In genomic region chr7:19160115-19160514, GRCm38 (mm10) we compare ENCODE assay signal across 8 mouse cellular contexts. TPM values are rescaled to one million over a fixed set of nuclear protein-coding genes. Genes with fewer than 3 reads are reported as not detected.
DNase-seq lines count a peak whose midpoint lies in the region; ATAC-seq and TF ChIP-seq lines count a peak whose summit lies in the region.

No protein-coding gene starts in this region.

- peak; percentile 43 to 50 for DNase-seq in right cerebral cortex, postnatal 10 days (ENCODE audit: low spot score in 2 of 2)
- DNase-seq in right cerebral cortex, postnatal 36 days (ENCODE audit: low spot score in 2 of 2) = no peak
- DNase-seq in limb, embryonic 14.5 days (ENCODE audit: low spot score) = no peak
- DNase-seq in left cerebral cortex, postnatal 14 days (ENCODE audit: low spot score in 2 of 2) = no peak
- no peak for DNase-seq in cerebellum, adult 11 months
- DNase-seq in cerebellum, adult 8-10 months = no peak

- peak; percentile 31 for ATAC-seq in forebrain, embryonic 12.5 days (ENCODE audit: low FRiP score)
- peak; percentile 46; the same call in 1 of the 2 replicates for ATAC-seq in limb, embryonic 14.5 days (ENCODE audit: low FRiP score, low read depth)
- ATAC-seq in neural tube, embryonic 14.5 days (ENCODE audit: low read depth) = peak; percentile 44

- H3K4me1 ChIP-seq in forebrain, embryonic 12.5 days = peaks cover 42% of the 10 kb centered on the region
- H3K4me1 ChIP-seq in limb, embryonic 14.5 days (ENCODE audit: control insufficient read depth, insufficient read depth, low read length) = peaks cover 19% of the 10 kb centered on the region
- H3K4me1 ChIP-seq in neural tube, embryonic 14.5 days (ENCODE audit: control insufficient read depth, insufficient read depth, low read length) = peaks cover 7% of the 10 kb centered on the region

- no peaks in the 10 kb centered on the region for H3K9me3 ChIP-seq in forebrain, embryonic 12.5 days
- H3K9me3 ChIP-seq in limb, embryonic 14.5 days (ENCODE audit: control insufficient read depth, low read length) = no peaks in the 10 kb centered on the region
- H3K9me3 ChIP-seq in neural tube, embryonic 14.5 days (ENCODE audit: control insufficient read depth, low read length) = no peaks in the 10 kb centered on the region

- peaks cover 62% of the 10 kb centered on the region for H3K27me3 ChIP-seq in forebrain, embryonic 12.5 days
- H3K27me3 ChIP-seq in limb, embryonic 14.5 days (ENCODE audit: control insufficient read depth, insufficient read depth, low read length) = peaks cover 25% of the 10 kb centered on the region
- peaks cover 13% of the 10 kb centered on the region for H3K27me3 ChIP-seq in neural tube, embryonic 14.5 days (ENCODE audit: control insufficient read depth, insufficient read depth, low read length)

- no peak for TF ChIP-seq POLR2A in limb, embryonic 14.5 days (IDR thresholded peaks at IDR 0.05; ENCODE audit: borderline replicate concordance, extremely low read depth, insufficient read depth, insufficient read length)

- H3K4me2 ChIP-seq in forebrain, embryonic 12.5 days = peak overlapping the region; percentile 62
- H3K4me2 ChIP-seq in limb, embryonic 14.5 days (replicated peaks; ENCODE audit: low read depth, low read length, severe bottlenecking) = peak overlapping the region; percentile 55
- H3K4me2 ChIP-seq in neural tube, embryonic 14.5 days (ENCODE audit: low read depth, low read length) = peak overlapping the region; percentile 41

- 0 out of 2 replicates have a peak, but pooled peaks cover under 1% of the 10 kb centered on the region for H3K36me3 ChIP-seq in forebrain, embryonic 12.5 days (replicated peaks)
- no peaks in the 10 kb centered on the region for H3K36me3 ChIP-seq in limb, embryonic 14.5 days (ENCODE audit: control insufficient read depth, insufficient read depth, low read length)
- no peaks in the 10 kb centered on the region for H3K36me3 ChIP-seq in neural tube, embryonic 14.5 days (ENCODE audit: control insufficient read depth, insufficient read depth, low read length)

- peak overlapping the region; percentile 38 for H3K4me3 ChIP-seq in forebrain, embryonic 12.5 days (replicated peaks)
- peak overlapping the region; percentile 31 for H3K4me3 ChIP-seq in limb, embryonic 14.5 days (replicated peaks; ENCODE audit: low read length)
- H3K4me3 ChIP-seq in neural tube, embryonic 14.5 days (ENCODE audit: low read depth, low read length) = peak overlapping the region; percentile 26

- WGBS in forebrain, embryonic 12.5 days = 1% methylated on average over 20 of the region's 20 CpGs
- 1% methylated on average over 20 of the region's 20 CpGs for WGBS in limb, embryonic 14.5 days
- WGBS in neural tube, embryonic 14.5 days = 2% methylated on average over 20 of the region's 20 CpGs

- H3K27ac ChIP-seq in forebrain, embryonic 12.5 days = no peak overlapping the region
- no peak overlapping the region for H3K27ac ChIP-seq in limb, embryonic 14.5 days (replicated peaks; ENCODE audit: low read depth, low read length)
- H3K27ac ChIP-seq in neural tube, embryonic 14.5 days (ENCODE audit: low read depth, low read length) = no peak overlapping the region

- intact Hi-C loops in left cerebral cortex, postnatal 14 days (cut with DNase I) = no loop called here

- peak overlapping the region; percentile 36; the same call in 1 of the 2 replicates for H3K9ac ChIP-seq in forebrain, embryonic 12.5 days
- peak overlapping the region; percentile 13; the same call in 1 of the 2 replicates for H3K9ac ChIP-seq in limb, embryonic 14.5 days (ENCODE audit: low read depth, low read length, severe bottlenecking)
- H3K9ac ChIP-seq in neural tube, embryonic 14.5 days (replicated peaks; ENCODE audit: low read depth, low read length) = peak overlapping the region; percentile 5; the same call in 1 of the 2 replicates

RNA-seq across cellular contexts. Expression of gene Gipr, which starts 5.8 kb away (rescaled TPM):
- 1.1 and 1.3 TPM in 2 replicates for polyA plus RNA-seq in forebrain, embryonic 12.5 days (2016; fragmentation: Nextera tagmentation; extraction: Ambion mirVana)
- polyA plus RNA-seq in limb, embryonic 14.5 days (2012; rRNA removed) = 1.1 and 1.4 TPM in 2 replicates
- polyA plus RNA-seq in limb, embryonic 14.5 days (2014; fragmentation: Nextera tagmentation; extraction: Ambion mirVana) = 0.32 TPM in 1 of 2 replicates, not detected in the other
- 0.75 and 1.8 TPM in 2 replicates for polyA plus RNA-seq in neural tube, embryonic 14.5 days (2014; fragmentation: Nextera tagmentation; extraction: Ambion mirVana)
- 1 to 10 TPM; 1.6 to 2.8 TPM for total RNA-seq in left cerebral cortex, postnatal 14 days (2021)

RNA-seq across cellular contexts. Expression of gene Snrpd2, which starts 10.6 kb away (rescaled TPM):
- 148 and 153 TPM in 2 replicates for polyA plus RNA-seq in forebrain, embryonic 12.5 days (2016; fragmentation: Nextera tagmentation; extraction: Ambion mirVana)
- polyA plus RNA-seq in limb, embryonic 14.5 days (2012; rRNA removed) = 71.9 and 151 TPM in 2 replicates
- polyA plus RNA-seq in limb, embryonic 14.5 days (2014; fragmentation: Nextera tagmentation; extraction: Ambion mirVana) = 130 and 143 TPM in 2 replicates
- 94.1 and 110 TPM in 2 replicates for polyA plus RNA-seq in neural tube, embryonic 14.5 days (2014; fragmentation: Nextera tagmentation; extraction: Ambion mirVana)
- total RNA-seq in left cerebral cortex, postnatal 14 days (2021) = 10 to 100 TPM; 84.3 to 88.7 TPM

RNA-seq across cellular contexts. Expression of gene Qpctl, which starts 11.0 kb away (rescaled TPM):
- 14.4 and 14.7 TPM in 2 replicates for polyA plus RNA-seq in forebrain, embryonic 12.5 days (2016; fragmentation: Nextera tagmentation; extraction: Ambion mirVana)
- polyA plus RNA-seq in limb, embryonic 14.5 days (2012; rRNA removed) = 13.2 and 15.6 TPM in 2 replicates
- polyA plus RNA-seq in limb, embryonic 14.5 days (2014; fragmentation: Nextera tagmentation; extraction: Ambion mirVana) = 11.1 and 12.1 TPM in 2 replicates
- polyA plus RNA-seq in neural tube, embryonic 14.5 days (2014; fragmentation: Nextera tagmentation; extraction: Ambion mirVana) = 18.6 and 21.2 TPM in 2 replicates
- total RNA-seq in left cerebral cortex, postnatal 14 days (2021) = 10 to 100 TPM; 19.6 to 21.9 TPM

RNA-seq across cellular contexts. Expression of gene Eml2, which starts 16.1 kb away (rescaled TPM):
- 5.8 and 6.5 TPM in 2 replicates for polyA plus RNA-seq in forebrain, embryonic 12.5 days (2016; fragmentation: Nextera tagmentation; extraction: Ambion mirVana)
- 38.5 and 49.9 TPM in 2 replicates for polyA plus RNA-seq in limb, embryonic 14.5 days (2012; rRNA removed)
- 1.5 and 3.6 TPM in 2 replicates for polyA plus RNA-seq in limb, embryonic 14.5 days (2014; fragmentation: Nextera tagmentation; extraction: Ambion mirVana)
- polyA plus RNA-seq in neural tube, embryonic 14.5 days (2014; fragmentation: Nextera tagmentation; extraction: Ambion mirVana) = 3.5 and 4.0 TPM in 2 replicates
- total RNA-seq in left cerebral cortex, postnatal 14 days (2021) = 100 to 1,000 TPM; 167 to 183 TPM

RNA-seq across cellular contexts. Expression of gene Fbxo46, which starts 40.5 kb away (rescaled TPM):
- 18.4 and 23.1 TPM in 2 replicates for polyA plus RNA-seq in forebrain, embryonic 12.5 days (2016; fragmentation: Nextera tagmentation; extraction: Ambion mirVana)
- 10.6 and 14.6 TPM in 2 replicates for polyA plus RNA-seq in limb, embryonic 14.5 days (2012; rRNA removed)
- polyA plus RNA-seq in limb, embryonic 14.5 days (2014; fragmentation: Nextera tagmentation; extraction: Ambion mirVana) = 9.9 and 11.2 TPM in 2 replicates
- polyA plus RNA-seq in neural tube, embryonic 14.5 days (2014; fragmentation: Nextera tagmentation; extraction: Ambion mirVana) = 11.6 and 13.1 TPM in 2 replicates
- 10 to 100 TPM; 11.5 to 12.6 TPM for total RNA-seq in left cerebral cortex, postnatal 14 days (2021)

Comparison
In these comparisons a context has a peak if more than half of its experiments do, and no peak if none do; other contexts are left out.
1. DNase-seq: peak in right cerebral cortex, postnatal 10 days (2 of 2); none in right cerebral cortex, postnatal 36 days (0 of 2), limb, embryonic 14.5 days (single experiment), left cerebral cortex, postnatal 14 days (0 of 2), cerebellum, adult 11 months (single experiment) and cerebellum, adult 8-10 months (single experiment).
2. Peak in every context shown above with its lines, with median percentiles within 50 percentile points of each other: ATAC-seq, H3K4me2 ChIP-seq, H3K4me3 ChIP-seq and H3K9ac ChIP-seq.